Mouse (Mus musculus): Measurements from ENCODE around the gene Als2.

- TF ChIP-seq USF2 (conservative IDR thresholded peaks at IDR 0.05; ENCODE audit: low read depth, low read length) (no peak), CTCF (conservative IDR thresholded peaks at IDR 0.05 in 1 of 2, IDR thresholded peaks at IDR 0.05 in 1 of 2; ENCODE audit: low read depth in 2 of 2, low read length in 2 of 2) (no peak), POLR2A (IDR thresholded peaks at IDR 0.05; ENCODE audit: low read depth, low read length) (no peak)
These were observed 54.0 kb downstream of the Als2 start for GRCm38 (mm10) chr1:59183045-59183444.
